Mouse (Mus musculus): Measurements from ENCODE around the gene Apof.

- TF ChIP-seq CTCF (IDR thresholded peaks at IDR 0.05; ENCODE audit: insufficient read depth, low read length) (no peak), POLR2A (IDR thresholded peaks at IDR 0.05; ENCODE audit: borderline replicate concordance, extremely low read depth, low read depth, low read length) (no peak)
Observed at GRCm38 (mm10) chr10:128237807-128238480, 30.5 kb upstream of the Apof start.

All from lung, adult 2 months (tissue).